Mouse (Mus musculus): ENCODE measurements around the gene Plekhg3. TPM values are rescaled to one million over a fixed set of nuclear protein-coding genes. Genes with fewer than 3 reads are reported as not detected.

The Plekhg3 gene
- polyA plus RNA-seq, 1 experiment from 2014 or later = 1.6 TPM

DNA sequence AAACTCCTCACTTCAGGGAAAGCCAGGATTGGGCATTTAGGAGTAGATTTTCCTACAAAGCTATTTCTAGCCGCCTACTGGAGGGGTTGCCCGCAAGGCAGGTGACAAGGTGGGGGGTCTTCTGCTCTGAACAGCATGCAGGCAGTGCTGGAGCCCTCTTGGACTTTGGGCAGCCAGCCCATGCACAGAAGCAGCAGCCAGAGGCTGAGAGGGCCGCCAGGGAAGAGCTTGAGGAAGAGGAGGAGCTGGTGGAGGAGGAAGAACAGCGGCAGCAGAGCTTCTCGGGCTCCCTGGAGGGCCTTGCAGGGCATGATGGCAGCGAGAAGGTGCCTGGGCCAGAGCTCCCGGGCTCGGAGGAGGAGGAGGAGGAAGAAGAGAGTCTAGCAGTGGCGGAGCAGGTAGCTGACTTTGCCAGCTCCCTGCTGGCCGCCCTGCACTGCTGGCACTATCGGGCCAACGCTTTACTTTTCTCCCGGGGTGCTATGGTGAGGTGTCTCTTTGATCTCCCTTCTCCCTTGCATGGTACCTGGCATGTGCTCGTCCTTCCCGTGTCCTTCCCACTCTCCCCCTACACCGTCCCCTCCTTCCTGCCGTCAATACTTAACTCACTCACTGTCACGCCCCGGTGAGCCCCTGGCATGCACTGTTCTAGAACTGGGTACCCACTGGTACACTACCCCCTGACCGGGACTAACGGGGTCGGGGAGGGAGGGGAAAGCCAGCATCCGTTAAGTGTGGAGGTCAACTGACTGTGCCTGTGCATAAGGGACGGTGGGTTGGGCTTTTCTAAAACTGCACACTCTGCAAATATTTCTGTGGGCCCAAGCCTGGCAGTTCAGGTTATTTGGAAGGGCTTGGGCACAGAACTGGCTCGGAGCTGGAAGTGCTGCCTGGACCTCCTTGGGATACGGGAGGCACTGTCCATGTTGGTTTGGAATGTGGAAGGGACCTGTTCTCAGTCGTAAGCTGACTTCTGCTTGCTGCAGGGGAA, 41.9 kb downstream of the Plekhg3 start:
- DNase-seq (ENCODE audit: low spot score) (no peak), ATAC-seq (ENCODE audit: low FRiP score) (no peak)
- 66% methylated on average over 26 of the region's 27 CpGs for WGBS
- no peaks in the 10 kb centered on the region for H3K27me3 ChIP-seq (ENCODE audit: control insufficient read depth, insufficient read depth, low read length)
- no peaks in the 10 kb centered on the region for H3K9me3 ChIP-seq (ENCODE audit: control insufficient read depth, low read length)
- H3K4me3 ChIP-seq (replicated peaks; ENCODE audit: low read length) = no peak overlapping the region
- no peak overlapping the region for H3K27ac ChIP-seq
- no peak overlapping the region for H3K4me2 ChIP-seq (replicated peaks)
- no peaks in the 10 kb centered on the region for H3K36me3 ChIP-seq (replicated peaks; ENCODE audit: control insufficient read depth, insufficient read depth)
- H3K4me1 ChIP-seq (replicated peaks; ENCODE audit: control insufficient read depth, insufficient read depth, low read length) = no peaks in the 10 kb centered on the region
- H3K9ac ChIP-seq = no peak overlapping the region

DNA sequence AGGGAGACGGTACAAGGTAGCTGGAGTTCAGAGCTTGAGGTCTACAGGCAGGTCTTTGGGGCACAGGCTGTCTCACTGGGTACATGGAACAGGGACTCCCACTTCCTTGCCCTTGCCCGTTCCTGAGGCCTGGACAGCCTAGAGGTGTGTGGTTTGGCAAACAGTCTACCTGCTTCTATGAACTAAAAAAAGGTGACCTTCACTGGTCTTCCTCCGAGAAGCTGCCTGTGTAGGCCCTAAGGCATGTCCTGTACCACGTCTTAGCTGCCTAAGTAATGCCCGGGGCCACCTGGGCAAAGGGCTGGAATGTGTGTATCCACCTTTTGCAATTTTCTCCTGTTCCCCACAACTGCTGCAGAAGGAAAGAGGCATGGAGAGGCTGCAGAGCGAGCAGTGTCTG, 42.7 kb downstream of the Plekhg3 start:
- Histone ChIP-seq H3K9me3 (ENCODE audit: control insufficient read depth, low read length) (no peaks in the 10 kb centered on the region), H3K4me2 (replicated peaks) (no peak overlapping the region), H3K27ac (no peak overlapping the region), H3K27me3 (ENCODE audit: control insufficient read depth, insufficient read depth, low read length) (no peaks in the 10 kb centered on the region), H3K4me3 (replicated peaks; ENCODE audit: low read length) (no peak overlapping the region), H3K9ac (no peak overlapping the region), H3K4me1 (replicated peaks; ENCODE audit: control insufficient read depth, insufficient read depth, low read length) (no peaks in the 10 kb centered on the region), H3K36me3 (replicated peaks; ENCODE audit: control insufficient read depth, insufficient read depth) (no peaks in the 10 kb centered on the region)
- ATAC-seq (ENCODE audit: low FRiP score) (no peak), DNase-seq (ENCODE audit: low spot score) (no peak)
- WGBS = 93% methylated on average over 6 of the region's 6 CpGs

DNA sequence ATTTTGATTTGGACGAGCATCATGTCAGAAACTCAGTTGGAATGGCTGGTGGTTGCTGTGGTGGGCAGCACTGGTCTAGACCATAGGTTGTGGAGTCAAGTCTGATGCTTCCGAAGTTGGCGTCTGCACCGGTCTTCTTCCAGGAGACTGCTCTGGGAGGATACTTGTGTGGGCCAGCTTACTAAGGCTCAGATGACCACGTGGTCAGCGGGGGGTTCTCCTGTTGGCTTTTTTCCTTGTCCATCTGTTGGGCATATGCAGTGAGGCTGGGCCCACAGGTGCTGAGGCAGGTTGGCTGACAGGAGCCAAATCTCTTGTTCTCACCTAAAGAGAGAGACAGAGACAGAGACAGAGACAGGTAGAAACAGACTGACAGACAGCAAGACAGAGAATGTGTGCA, 44.1 kb downstream of the Plekhg3 start:
- H3K4me3 ChIP-seq (replicated peaks; ENCODE audit: low read length) = no peak overlapping the region
- no peaks in the 10 kb centered on the region for H3K27me3 ChIP-seq (ENCODE audit: control insufficient read depth, insufficient read depth, low read length)
- H3K27ac ChIP-seq = no peak overlapping the region
- no peak overlapping the region for H3K9ac ChIP-seq
- no peak overlapping the region for H3K4me2 ChIP-seq (replicated peaks)
- H3K9me3 ChIP-seq (ENCODE audit: control insufficient read depth, low read length) = no peaks in the 10 kb centered on the region
- H3K4me1 ChIP-seq (replicated peaks; ENCODE audit: control insufficient read depth, insufficient read depth, low read length) = no peaks in the 10 kb centered on the region
- H3K36me3 ChIP-seq (replicated peaks; ENCODE audit: control insufficient read depth, insufficient read depth) = no peaks in the 10 kb centered on the region
- 96% methylated on average over 6 of the region's 6 CpGs for WGBS
- ATAC-seq (ENCODE audit: low FRiP score) = no peak
- DNase-seq (ENCODE audit: low spot score) = no peak

DNA sequence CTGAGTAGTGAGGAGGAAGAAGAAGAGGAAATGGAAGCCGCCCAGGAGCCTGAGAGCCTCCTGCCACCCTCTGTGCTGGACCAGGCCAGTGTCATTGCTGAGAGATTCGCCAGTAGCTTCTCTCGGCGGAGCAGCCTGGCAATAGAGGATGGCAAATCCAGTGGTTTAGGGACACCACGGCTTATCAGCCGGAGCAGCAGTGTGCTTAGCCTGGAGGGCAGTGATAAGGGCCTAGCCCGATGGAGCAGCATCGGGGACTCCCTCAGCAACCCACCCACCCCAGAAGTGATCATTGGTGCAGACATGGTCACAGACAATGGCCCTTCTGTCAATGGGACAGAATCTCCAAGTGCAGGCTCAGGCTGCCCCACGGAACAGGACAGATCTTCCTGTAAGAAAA, 45.4 kb downstream of the Plekhg3 start:
- Histone ChIP-seq H3K4me1 (replicated peaks; ENCODE audit: control insufficient read depth, insufficient read depth, low read length) (no peaks in the 10 kb centered on the region), H3K4me3 (replicated peaks; ENCODE audit: low read length) (no peak overlapping the region), H3K27ac (no peak overlapping the region), H3K9me3 (ENCODE audit: control insufficient read depth, low read length) (no peaks in the 10 kb centered on the region), H3K27me3 (ENCODE audit: control insufficient read depth, insufficient read depth, low read length) (no peaks in the 10 kb centered on the region), H3K4me2 (replicated peaks) (no peak overlapping the region), H3K9ac (no peak overlapping the region), H3K36me3 (replicated peaks; ENCODE audit: control insufficient read depth, insufficient read depth) (no peaks in the 10 kb centered on the region)
- no peak for ATAC-seq (ENCODE audit: low FRiP score)
- 89% methylated on average over 9 of the region's 9 CpGs for WGBS
- DNase-seq (ENCODE audit: low spot score) = no peak

DNA sequence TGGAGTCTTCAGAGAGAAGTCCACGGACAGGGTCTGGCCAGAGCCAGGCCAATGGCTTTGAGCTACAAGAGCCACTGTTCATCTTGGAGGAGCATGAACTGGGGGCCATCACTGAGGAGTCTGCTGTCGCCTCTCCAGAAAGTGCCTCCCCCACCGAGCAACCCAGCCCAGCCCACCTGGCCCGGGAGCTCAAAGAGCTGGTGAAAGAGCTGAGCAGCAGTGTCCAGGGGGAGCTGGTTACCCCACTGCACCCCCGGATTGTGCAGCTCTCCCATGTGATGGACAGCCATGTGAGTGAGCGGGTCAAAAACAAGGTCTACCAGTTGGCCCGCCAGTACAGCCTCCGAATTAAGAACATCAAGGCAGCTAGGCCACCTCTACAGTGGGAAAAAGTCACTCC, 46.1 kb downstream of the Plekhg3 start:
- Histone ChIP-seq H3K27ac (no peak overlapping the region), H3K4me3 (replicated peaks; ENCODE audit: low read length) (no peak overlapping the region), H3K9me3 (ENCODE audit: control insufficient read depth, low read length) (no peaks in the 10 kb centered on the region), H3K4me2 (replicated peaks) (no peak overlapping the region), H3K36me3 (replicated peaks; ENCODE audit: control insufficient read depth, insufficient read depth) (no peaks in the 10 kb centered on the region), H3K4me1 (replicated peaks; ENCODE audit: control insufficient read depth, insufficient read depth, low read length) (no peaks in the 10 kb centered on the region), H3K9ac (no peak overlapping the region), H3K27me3 (ENCODE audit: control insufficient read depth, insufficient read depth, low read length) (no peaks in the 10 kb centered on the region)
- DNase-seq (ENCODE audit: low spot score) (no peak), ATAC-seq (ENCODE audit: low FRiP score) (no peak)
- WGBS = 94% methylated on average over 8 of the region's 8 CpGs

DNA sequence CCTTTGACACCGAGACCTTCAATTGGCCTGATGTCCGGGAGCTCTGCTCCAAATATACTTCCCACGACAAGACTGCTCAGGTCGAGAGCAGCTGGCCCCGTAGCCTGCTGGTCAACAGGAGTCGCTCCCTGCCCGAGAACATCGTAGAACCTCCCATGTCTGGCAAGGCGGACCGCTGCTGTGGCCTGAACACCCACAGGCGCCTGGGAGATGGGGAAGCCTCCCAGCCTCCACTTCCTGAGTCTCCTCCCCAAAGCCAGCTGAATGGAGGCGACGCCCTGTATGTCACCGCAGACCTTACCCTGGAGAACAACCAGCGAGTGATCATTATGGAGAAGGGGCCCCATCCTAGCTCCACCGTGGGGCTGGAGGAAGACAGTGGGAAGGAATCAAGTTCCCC, 47.2 kb downstream of the Plekhg3 start:
- no peak for DNase-seq (ENCODE audit: low spot score)
- H3K4me1 ChIP-seq (replicated peaks; ENCODE audit: control insufficient read depth, insufficient read depth, low read length) = 0 out of 2 replicates have a peak, but pooled peaks cover under 1% of the 10 kb centered on the region
- H3K36me3 ChIP-seq (replicated peaks; ENCODE audit: control insufficient read depth, insufficient read depth) = no peaks in the 10 kb centered on the region
- WGBS = 93% methylated on average over 16 of the region's 16 CpGs
- H3K27ac ChIP-seq = no peak overlapping the region
- H3K4me3 ChIP-seq (replicated peaks; ENCODE audit: low read length) = no peak overlapping the region
- no peak overlapping the region for H3K9ac ChIP-seq
- H3K27me3 ChIP-seq (ENCODE audit: control insufficient read depth, insufficient read depth, low read length) = no peaks in the 10 kb centered on the region
- no peaks in the 10 kb centered on the region for H3K9me3 ChIP-seq (ENCODE audit: control insufficient read depth, low read length)
- H3K4me2 ChIP-seq (replicated peaks) = no peak overlapping the region
- no peak for ATAC-seq (ENCODE audit: low FRiP score)

- ATAC-seq (ENCODE audit: low FRiP score) (no peak), DNase-seq (ENCODE audit: low spot score) (no peak)
- WGBS = 89% methylated on average over 2 of the region's 2 CpGs
These were observed 47.8 kb downstream of the Plekhg3 start for GRCm38 (mm10) chr12:76578465-76578864.

DNA sequence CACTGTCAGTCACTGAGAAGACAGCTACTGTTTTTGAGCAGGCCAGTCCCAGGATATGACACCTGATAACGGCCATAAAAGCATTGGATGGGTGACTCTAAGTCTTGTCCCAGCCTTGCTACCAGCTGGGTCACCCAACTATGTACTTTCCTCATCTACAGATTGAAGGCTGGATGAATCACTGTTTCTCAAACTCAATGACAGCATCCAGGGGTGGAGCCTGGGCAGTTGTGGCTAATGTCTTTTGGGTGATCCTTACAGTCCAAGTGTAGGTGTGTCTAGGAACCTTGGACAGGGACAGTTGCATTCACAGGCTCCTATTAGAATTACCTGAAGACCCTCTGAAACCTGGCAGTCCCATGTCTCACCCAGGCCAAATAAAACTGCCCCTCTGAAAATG, 49.1 kb downstream of the Plekhg3 start:
- H3K4me1 ChIP-seq (replicated peaks; ENCODE audit: control insufficient read depth, insufficient read depth, low read length) = 0 out of 2 replicates have a peak, but pooled peaks cover 5% of the 10 kb centered on the region
- H3K36me3 ChIP-seq (replicated peaks; ENCODE audit: control insufficient read depth, insufficient read depth) = no peaks in the 10 kb centered on the region
- no peak for ATAC-seq (ENCODE audit: low FRiP score)
- H3K9me3 ChIP-seq (ENCODE audit: control insufficient read depth, low read length) = no peaks in the 10 kb centered on the region
- H3K27me3 ChIP-seq (ENCODE audit: control insufficient read depth, insufficient read depth, low read length) = no peaks in the 10 kb centered on the region
- no peak overlapping the region for H3K9ac ChIP-seq
- DNase-seq (ENCODE audit: low spot score) = no peak
- no peak overlapping the region for H3K4me2 ChIP-seq (replicated peaks)
- H3K27ac ChIP-seq = no peak overlapping the region
- 94% methylated on average over 1 of the region's 1 CpGs for WGBS
- H3K4me3 ChIP-seq (replicated peaks; ENCODE audit: low read length) = no peak overlapping the region

More at GRCm38 (mm10) chr12:76578465-76578864, 47.8 kb downstream of the Plekhg3 start:
- Histone ChIP-seq H3K9me3 (ENCODE audit: control insufficient read depth, low read length) (no peaks in the 10 kb centered on the region), H3K4me3 (replicated peaks; ENCODE audit: low read length) (no peak overlapping the region), H3K4me1 (replicated peaks; ENCODE audit: control insufficient read depth, insufficient read depth, low read length) (0 out of 2 replicates have a peak, but pooled peaks cover 5% of the 10 kb centered on the region), H3K27me3 (ENCODE audit: control insufficient read depth, insufficient read depth, low read length) (no peaks in the 10 kb centered on the region), H3K36me3 (replicated peaks; ENCODE audit: control insufficient read depth, insufficient read depth) (no peaks in the 10 kb centered on the region), H3K9ac (no peak overlapping the region), H3K4me2 (replicated peaks) (no peak overlapping the region), H3K27ac (no peak overlapping the region)

- no peak overlapping the region for H3K9ac ChIP-seq
- WGBS = 89% methylated on average over 3 of the region's 3 CpGs
- 0 out of 2 replicates have a peak, but pooled peaks cover 5% of the 10 kb centered on the region for H3K4me1 ChIP-seq (replicated peaks; ENCODE audit: control insufficient read depth, insufficient read depth, low read length)
These were observed 51.4 kb downstream of the Plekhg3 start for GRCm38 (mm10) chr12:76582139-76582538.

More at GRCm38 (mm10) chr12:76582139-76582538, 51.4 kb downstream of the Plekhg3 start:
- no peak overlapping the region for H3K4me3 ChIP-seq (replicated peaks; ENCODE audit: low read length)
- H3K27ac ChIP-seq = no peak overlapping the region
- no peaks in the 10 kb centered on the region for H3K36me3 ChIP-seq (replicated peaks; ENCODE audit: control insufficient read depth, insufficient read depth)
- ATAC-seq (ENCODE audit: low FRiP score) (no peak), DNase-seq (ENCODE audit: low spot score) (no peak)
- no peaks in the 10 kb centered on the region for H3K9me3 ChIP-seq (ENCODE audit: control insufficient read depth, low read length)
- H3K4me2 ChIP-seq (replicated peaks) = no peak overlapping the region
- no peaks in the 10 kb centered on the region for H3K27me3 ChIP-seq (ENCODE audit: control insufficient read depth, insufficient read depth, low read length)

Data from hindbrain, embryonic 14.5 days (tissue).